Mouse (Mus musculus) spleen, adult 2 months (tissue): ENCODE measurements around the gene Lhfp. TPM values are rescaled to one million over a fixed set of nuclear protein-coding genes. Genes with fewer than 3 reads are reported as not detected.

Source experiments
- DNase-seq, 2 experiments: peaks; one replicate each; pipeline versions ENCODE4 v3.0.0 to v3.0.0-alpha.2; 2012 to 2021; ENCODE audit warnings: low spot score in 2 of 2, low read depth in 1 of 2
- H3K27ac ChIP-seq: fragments of 200-500 bp; 2 replicates; pipeline ENCODE4 v1.5.1; 2012; ENCODE audit warnings: low read length, inconsistent platforms; ENCODE audit not compliant: insufficient read depth
- H3K27me3 ChIP-seq: fragments of 200-500 bp; 2 replicates; pipeline ENCODE4 v1.6.1; 2012; ENCODE audit warnings: mild to moderate bottlenecking, moderate library complexity, low read length, inconsistent platforms; ENCODE audit not compliant: control insufficient read depth, insufficient read depth
- H3K36me3 ChIP-seq: fragments of 200-500 bp; 2 replicates; pipeline ENCODE4 v1.6.1; 2012; ENCODE audit warnings: mild to moderate bottlenecking, low read length, inconsistent platforms; ENCODE audit not compliant: control insufficient read depth, insufficient read depth
- H3K4me1 ChIP-seq: fragments of 200-500 bp; 2 replicates; pipeline ENCODE4 v1.6.1; 2011; ENCODE audit warnings: inconsistent platforms; ENCODE audit not compliant: control insufficient read depth, insufficient read depth, insufficient read length
- H3K4me3 ChIP-seq: fragments of 200-500 bp; 2 replicates; pipeline ENCODE4 v1.5.1; 2011; ENCODE audit warnings: mild to moderate bottlenecking, inconsistent platforms; ENCODE audit not compliant: insufficient read depth, insufficient read length; ENCODE audit errors: extremely low read depth
- CTCF ChIP-seq: fragments of 200-500 bp; IDR thresholded peaks from 2 replicates; pipeline ENCODE4 v1.5.1; 2011; ENCODE audit warnings: mild to moderate bottlenecking, inconsistent platforms; ENCODE audit not compliant: insufficient read depth, insufficient read length, insufficient replicate concordance; ENCODE audit errors: extremely low read depth
- POLR2A ChIP-seq: fragments of 200-500 bp; IDR thresholded peaks from 2 replicates; pipeline ENCODE4 v1.6.1; 2011; ENCODE audit warnings: low read depth, low read length, inconsistent platforms
- WGBS: fragments of 180-500 bp; shearing (Covaris S2); methylation state at CpG from one replicate; pipeline ENCODE4 v1.1.7; 2018; 5-methylcytosine and 5-hydroxymethylcytosine counted together
- polyA plus RNA-seq: library from polyadenylated mRNA; depleted of rRNA; stranded (reverse); fragments of >200 nt; gene quantifications from 2 replicates; pipeline ENCODE4 v1.2.3, GENCODE M21; 2012

Gene Lhfp
- polyA plus RNA-seq, 1 experiment: 88.7 TPM

- DNase-seq: no peak
- no peaks in the 10 kb centered on the region for H3K4me1 ChIP-seq
- H3K4me3 ChIP-seq: no peak overlapping the region
- no peaks in the 10 kb centered on the region for H3K27me3 ChIP-seq
- WGBS: 87% methylated on average over 4 of the region's 4 CpGs
- no peaks in the 10 kb centered on the region for H3K36me3 ChIP-seq
- H3K27ac ChIP-seq: no peak overlapping the region
- no peak for TF ChIP-seq CTCF
- no peak for TF ChIP-seq POLR2A
Observed at GRCm38 (mm10) chr3:53292979-53293378, 251.7 kb downstream of the Lhfp start.

GRCm38 (mm10) chr3:53293901-53294433 is 252.6 kb downstream of the Lhfp start:
- TF ChIP-seq CTCF: no peak
- no peak for TF ChIP-seq POLR2A
- WGBS: 78% methylated on average over 4 of the region's 4 CpGs
- Histone ChIP-seq H3K27me3 (no peaks in the 10 kb centered on the region), H3K27ac (no peak overlapping the region), H3K36me3 (no peaks in the 10 kb centered on the region), H3K4me3 (no peak overlapping the region), H3K4me1 (no peaks in the 10 kb centered on the region)
- DNase-seq: no peak

GRCm38 (mm10) chr3:53294855-53295254 is 253.5 kb downstream of the Lhfp start:
- no peak for DNase-seq
- WGBS: 84% methylated on average over 6 of the region's 6 CpGs
- TF ChIP-seq CTCF (no peak), POLR2A (no peak)
- no peak overlapping the region for H3K27ac ChIP-seq
- H3K4me1 ChIP-seq: no peaks in the 10 kb centered on the region
- no peak overlapping the region for H3K4me3 ChIP-seq
- H3K36me3 ChIP-seq: no peaks in the 10 kb centered on the region
- H3K27me3 ChIP-seq: no peaks in the 10 kb centered on the region

GRCm38 (mm10) chr3:53301866-53302265 is 260.5 kb downstream of the Lhfp start:
- H3K27me3 ChIP-seq: no peaks in the 10 kb centered on the region
- TF ChIP-seq POLR2A (no peak), CTCF (no peak)
- H3K4me1 ChIP-seq: no peaks in the 10 kb centered on the region
- 85% methylated on average over 5 of the region's 5 CpGs for WGBS
- no peak overlapping the region for H3K4me3 ChIP-seq
- DNase-seq: no peak
- H3K36me3 ChIP-seq: no peaks in the 10 kb centered on the region
- no peak overlapping the region for H3K27ac ChIP-seq

- no peaks in the 10 kb centered on the region for H3K36me3 ChIP-seq
- no peak overlapping the region for H3K4me3 ChIP-seq
- TF ChIP-seq CTCF (no peak), POLR2A (no peak)
- no peak overlapping the region for H3K27ac ChIP-seq
- no peaks in the 10 kb centered on the region for H3K27me3 ChIP-seq
- no peaks in the 10 kb centered on the region for H3K4me1 ChIP-seq
- WGBS: 86% methylated on average over 4 of the region's 4 CpGs
- no peak for DNase-seq
Observed at GRCm38 (mm10) chr3:53304123-53304900, 263.0 kb downstream of the Lhfp start.

GRCm38 (mm10) chr3:53305860-53306259 is 264.5 kb downstream of the Lhfp start:
- Histone ChIP-seq H3K27me3 (no peaks in the 10 kb centered on the region), H3K4me3 (no peak overlapping the region), H3K36me3 (no peaks in the 10 kb centered on the region), H3K27ac (no peak overlapping the region), H3K4me1 (no peaks in the 10 kb centered on the region)
- WGBS: 97% methylated on average over 1 of the region's 1 CpGs
- DNase-seq: no peak
- TF ChIP-seq CTCF (no peak), POLR2A (no peak)

GRCm38 (mm10) chr3:53308649-53309048 is 267.3 kb downstream of the Lhfp start:
- Histone ChIP-seq H3K36me3 (no peaks in the 10 kb centered on the region), H3K27me3 (no peaks in the 10 kb centered on the region), H3K4me3 (no peak overlapping the region), H3K27ac (no peak overlapping the region), H3K4me1 (no peaks in the 10 kb centered on the region)
- TF ChIP-seq POLR2A (no peak), CTCF (no peak)
- DNase-seq: no peak
- WGBS: 59% methylated on average over 5 of the region's 5 CpGs
